Mouse (Mus musculus): ENCODE data around the gene Dcxr.
"Not testable (repeated sequence)": the region's sequence is repeated elsewhere in the genome, so short reads cannot be mapped to it uniquely, and the experiment has no call there.

Gene Dcxr

DNA sequence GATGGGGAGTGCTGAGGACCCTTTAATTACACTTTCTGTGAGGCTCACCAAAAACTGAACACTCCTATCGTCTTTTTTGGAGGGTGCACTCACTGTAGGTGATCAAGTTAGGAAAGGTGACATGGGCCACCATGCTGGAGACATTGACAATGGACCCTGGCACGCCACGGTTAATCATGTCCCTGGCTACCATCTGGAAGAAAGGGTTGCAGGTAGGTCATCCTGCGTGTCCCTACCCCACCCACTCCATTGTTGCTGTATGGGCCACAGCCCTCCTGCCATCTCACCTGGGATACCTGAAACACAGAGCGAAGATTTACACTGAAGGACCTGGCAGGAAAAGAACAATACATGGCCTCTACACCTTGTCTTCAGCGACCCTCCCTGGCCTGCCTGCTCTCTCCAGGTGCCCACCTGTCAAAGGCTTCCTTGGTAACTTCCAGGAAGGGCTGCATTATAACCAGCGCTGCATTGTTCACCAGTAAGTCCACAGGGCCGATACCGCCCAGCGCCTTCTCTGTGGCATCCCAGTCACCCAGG, 3.3 kb upstream of the Dcxr start:
- CTCF ChIA-PET: no interaction called here

GRCm38 (mm10) chr11:120729432-120730050, 2.5 kb upstream of the Dcxr start:
- CTCF ChIA-PET: not testable (repeated sequence)

- CTCF ChIA-PET: no interaction called here
Observed at GRCm38 (mm10) chr11:120728530-120729240, 1.6 kb upstream of the Dcxr start.

DNA sequence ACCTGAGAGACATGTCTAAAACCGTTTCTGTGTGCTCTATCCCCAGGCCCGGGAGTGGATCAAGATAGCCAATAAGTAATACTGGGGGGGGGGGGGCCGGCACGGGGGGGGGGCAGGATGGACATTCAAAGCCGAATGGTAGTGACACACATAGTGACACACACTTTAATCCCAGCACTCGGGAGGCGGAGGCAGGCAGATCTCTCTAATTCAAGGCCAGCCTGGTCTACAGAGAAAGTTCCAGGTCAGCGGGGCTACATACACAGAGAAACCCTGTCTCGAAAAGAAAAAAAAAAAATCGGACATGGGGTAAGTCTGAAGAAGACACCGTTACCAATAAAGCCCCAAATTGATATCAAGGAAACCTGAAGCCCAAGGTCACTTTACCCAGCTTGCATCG, 483 bp upstream of the Dcxr start:
- CTCF ChIA-PET: interaction anchor here (0.8 kb wide), 1 partner anchor 68 kb away, joined by 3 read pairs; no protein-coding TSS in a partner anchor

- CTCF ChIA-PET: interaction anchor here (0.9 kb wide), 1 partner anchor 13 kb away, joined by 3 read pairs; the partner anchor contains the start of genes Cenpx and Lrrc45
Observed at GRCm38 (mm10) chr11:120726243-120727168, 575 bp downstream of the Dcxr start.

- CTCF ChIA-PET: interaction anchor here (0.6 kb wide), 1 partner anchor 72 kb away, joined by 7 read pairs; no protein-coding TSS in a partner anchor
Observed at GRCm38 (mm10) chr11:120723509-120723908, 3.6 kb downstream of the Dcxr start.

DNA sequence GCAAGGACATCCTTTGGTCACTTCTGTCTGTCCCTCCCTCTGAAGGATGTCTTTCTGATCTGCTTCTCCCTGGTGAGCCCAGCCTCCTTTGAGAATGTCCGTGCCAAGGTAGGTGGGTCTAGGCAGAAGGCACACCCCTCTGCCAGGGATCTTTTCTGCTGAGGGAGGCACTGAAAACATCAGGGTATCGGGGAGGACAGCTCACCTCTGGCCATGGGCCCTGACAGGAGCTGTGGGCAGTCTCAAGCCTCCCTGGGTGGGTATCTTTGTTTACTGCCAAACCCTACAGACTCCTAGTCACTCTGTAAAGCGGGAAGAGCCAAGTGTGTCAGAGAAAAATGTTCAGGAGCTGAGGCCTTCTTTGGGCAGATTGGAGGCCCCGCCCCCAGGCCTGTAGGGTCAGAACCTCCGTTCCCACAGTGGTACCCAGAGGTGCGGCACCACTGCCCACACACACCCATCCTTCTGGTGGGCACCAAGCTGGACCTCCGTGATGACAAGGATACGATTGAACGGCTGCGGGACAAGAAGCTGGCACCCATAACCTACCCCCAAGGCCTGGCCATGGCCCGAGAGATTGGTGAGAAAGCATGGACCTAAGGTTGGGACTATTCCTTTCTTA, 4.2 kb downstream of the Dcxr start:
- CTCF ChIA-PET: interaction anchor here (0.6 kb wide), 1 partner anchor 73 kb away, joined by 7 read pairs; no protein-coding TSS in a partner anchor

DNA sequence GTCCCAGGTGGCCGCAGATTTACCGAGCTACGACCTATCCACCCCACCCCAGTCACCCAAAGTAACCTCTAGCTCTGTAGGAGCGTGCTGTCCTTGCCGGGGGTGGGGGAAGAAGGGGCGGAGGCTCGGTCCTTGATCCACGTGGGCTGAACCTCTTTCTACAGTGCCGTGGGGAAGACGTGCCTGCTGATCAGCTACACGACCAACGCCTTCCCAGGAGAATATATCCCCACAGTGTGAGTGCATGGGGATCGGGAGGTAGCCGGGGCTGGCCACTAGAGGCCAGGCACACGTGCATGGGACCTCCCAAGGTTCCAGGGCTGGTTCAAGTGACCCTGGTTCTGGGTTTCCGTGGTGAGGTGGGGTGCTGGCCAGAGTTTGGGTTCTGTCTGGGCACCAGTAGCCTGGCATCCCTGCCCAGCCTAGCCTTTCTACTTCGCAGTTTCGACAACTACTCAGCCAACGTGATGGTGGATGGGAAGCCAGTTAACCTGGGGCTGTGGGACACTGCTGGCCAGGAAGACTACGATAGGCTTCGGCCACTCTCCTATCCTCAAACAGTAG, 4.9 kb downstream of the Dcxr start:
- CTCF ChIA-PET: interaction anchor here (0.7 to 1.7 kb wide), 3 partner anchors 28 to 236 kb away, joined by 3 to 6 read pairs (median 5); no protein-coding TSS in a partner anchor

DNA sequence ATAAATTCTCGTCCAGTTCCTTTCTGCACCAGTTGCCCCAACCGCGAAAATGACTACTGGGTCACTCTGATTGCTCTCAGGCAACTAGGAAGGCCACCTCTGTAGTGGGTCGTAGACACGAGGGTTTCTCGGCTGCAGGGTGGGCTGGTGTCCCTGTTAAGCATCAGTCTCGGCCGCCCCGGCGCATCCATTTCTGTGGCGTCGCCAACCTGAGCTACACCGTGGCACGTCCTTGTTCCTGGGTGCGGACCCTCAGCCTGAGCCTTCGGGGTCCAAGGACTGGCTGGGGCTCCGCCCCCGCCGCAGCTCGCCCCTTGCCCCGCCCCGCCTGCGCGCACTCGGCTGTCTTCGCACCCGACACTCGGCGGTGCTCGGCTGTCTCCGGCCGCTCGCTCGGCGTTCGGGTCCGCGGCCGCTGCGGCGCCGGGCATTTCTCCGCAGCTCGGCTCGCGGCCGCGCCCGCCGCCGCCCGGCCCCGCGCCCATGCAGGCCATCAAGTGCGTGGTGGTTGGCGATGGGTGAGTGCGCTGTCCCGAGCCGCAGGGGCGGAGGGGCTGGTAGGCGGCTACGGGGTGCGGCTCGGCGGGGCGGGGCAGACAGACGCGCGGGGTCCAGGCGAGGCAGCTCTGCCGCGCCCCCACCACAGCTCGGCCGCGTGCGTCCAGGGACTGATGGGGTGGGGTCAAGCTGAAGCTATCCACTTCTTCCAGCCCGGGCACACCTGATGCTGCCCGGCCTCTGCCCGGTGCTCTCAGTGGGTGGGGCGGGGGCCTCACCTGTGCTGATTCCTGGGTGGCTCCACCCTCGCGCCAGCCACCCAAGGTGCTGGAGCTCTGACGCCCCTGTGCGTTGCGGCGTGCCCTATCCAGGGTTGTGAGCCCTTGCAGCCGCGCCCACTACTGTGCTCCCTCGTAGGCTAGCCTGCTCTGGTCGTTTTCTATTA, 5.7 kb downstream of the Dcxr start, which contains the start of gene Rac3:
Gene Rac3, plus strand, starts transcription at position 347 of the 943 bp plus-strand sequence.
- CTCF ChIA-PET: interaction anchor here (0.7 to 2.1 kb wide), 6 partner anchors 28 to 235 kb away, joined by 3 to 8 read pairs (median 6); no protein-coding TSS in a partner anchor

DNA sequence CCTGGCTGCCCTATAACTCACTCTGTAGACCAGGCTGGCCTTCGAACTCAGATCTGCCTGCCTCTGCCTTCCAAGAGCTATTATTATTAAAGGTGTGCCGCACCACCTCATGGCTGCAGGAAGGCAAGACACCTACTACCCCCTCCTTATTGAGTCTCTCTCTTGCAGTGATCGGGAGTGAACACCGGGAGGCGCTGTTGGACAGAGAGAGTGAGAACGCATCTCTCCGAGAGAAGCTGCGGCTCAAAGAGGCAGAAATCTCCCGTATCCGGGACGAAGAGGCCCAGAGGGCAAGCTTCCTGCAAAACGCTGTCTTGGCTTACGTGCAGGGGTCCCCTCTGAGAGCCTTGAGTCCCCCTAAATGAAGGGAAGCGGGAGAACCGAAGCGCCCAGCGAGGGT, 6.6 kb downstream of the Dcxr start:
- CTCF ChIA-PET: interaction anchor here (0.6 to 2.1 kb wide), 6 partner anchors 30 to 697 kb away, joined by 3 to 8 read pairs (median 5); no protein-coding TSS in a partner anchor

DNA sequence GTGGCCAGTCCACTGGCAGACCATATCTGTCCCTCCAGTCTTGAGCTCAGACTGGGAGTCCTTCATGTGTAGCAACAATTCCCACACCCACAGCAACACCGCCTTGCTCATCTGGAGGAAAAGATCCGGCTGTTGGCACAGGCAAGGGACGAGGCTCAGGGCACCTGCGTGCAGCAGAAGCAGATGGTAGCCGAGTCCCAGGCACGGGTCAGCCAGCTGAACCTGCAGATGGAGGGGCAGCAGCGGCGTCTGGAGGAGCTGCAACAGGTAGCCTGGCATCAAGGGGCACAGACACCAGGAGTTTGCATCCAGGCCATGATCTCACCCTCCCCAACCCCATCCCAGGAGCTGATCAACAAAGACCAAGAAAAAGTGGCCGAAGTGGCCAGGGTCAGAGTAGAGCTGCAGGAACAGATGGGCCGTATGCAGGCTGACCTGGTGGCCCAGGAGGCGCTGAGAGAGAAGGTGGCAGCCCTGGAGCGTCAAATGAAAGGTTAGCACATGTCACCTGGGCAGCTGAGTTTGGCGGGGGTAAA, 7.2 kb downstream of the Dcxr start:
- CTCF ChIA-PET: interaction anchor here (0.6 to 2.1 kb wide), 5 partner anchors 8 to 698 kb away, joined by 3 to 8 read pairs (median 4); no protein-coding TSS in a partner anchor

DNA sequence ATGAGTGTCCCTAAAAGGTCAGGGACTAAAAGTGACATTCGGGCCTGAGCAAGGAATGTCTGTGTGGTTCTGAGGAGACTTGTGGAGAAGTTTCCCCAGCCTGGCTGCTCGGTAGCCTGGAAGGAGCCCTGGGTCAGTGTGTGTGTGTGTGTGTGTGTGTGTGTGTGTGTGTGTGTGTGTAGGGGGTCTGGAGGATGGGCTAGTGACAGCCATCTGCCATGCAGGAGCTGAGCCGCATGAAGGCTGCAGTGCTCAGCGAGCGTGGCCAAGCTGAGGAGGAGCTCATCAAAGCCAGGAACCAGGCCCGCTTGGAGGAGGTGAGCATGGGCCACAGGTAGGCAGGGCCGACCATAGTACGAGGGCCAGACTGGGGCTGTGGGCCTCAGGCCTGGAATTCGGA, 7.8 kb downstream of the Dcxr start:
- CTCF ChIA-PET: interaction anchor here (0.9 to 2.1 kb wide), 2 partner anchors 8 to 97 kb away, joined by 3 to 6 read pairs; no protein-coding TSS in a partner anchor

DNA sequence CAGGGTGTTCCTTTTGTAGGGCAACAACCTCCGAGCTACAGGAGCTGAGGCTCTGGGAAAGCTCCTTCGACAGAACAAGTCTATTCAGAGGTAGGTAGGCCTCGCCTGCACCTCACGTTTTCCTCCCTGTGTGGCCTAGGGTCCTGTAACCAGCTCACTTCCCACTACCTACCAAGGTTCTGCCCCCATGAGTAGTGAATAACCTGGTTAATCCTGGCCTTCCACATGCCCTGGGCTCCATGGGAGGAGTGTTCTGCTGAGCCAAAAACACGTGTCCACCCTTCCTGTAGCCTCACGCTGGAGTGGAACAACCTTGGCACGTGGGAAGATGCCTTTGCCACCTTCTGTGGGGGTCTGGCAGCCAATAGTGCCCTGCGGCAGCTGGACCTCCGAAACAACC, 11.9 kb downstream of the Dcxr start:
- CTCF ChIA-PET: no interaction called here

GRCm38 (mm10) chr11:120714546-120714945, 12.5 kb downstream of the Dcxr start:
- CTCF ChIA-PET: interaction anchor here (1.0 kb wide), 1 partner anchor 12 kb away, joined by 3 read pairs; no protein-coding TSS in a partner anchor

GRCm38 (mm10) chr11:120713580-120714518, 13.2 kb downstream of the Dcxr start, which contains the start of the genes Cenpx and Lrrc45:
Cenpx (minus strand) TSS chr11:120713738.
Lrrc45 (plus strand) TSS chr11:120713925.
- CTCF ChIA-PET: interaction anchor here (0.5 to 1.0 kb wide), 2 partner anchors 12 to 227 kb away, joined by 3 to 6 read pairs; no protein-coding TSS in a partner anchor

- CTCF ChIA-PET: no interaction called here
Observed at GRCm38 (mm10) chr11:120712771-120713568, 14.1 kb downstream of the Dcxr start.

All from spleen, embryonic (tissue).